Mouse (Mus musculus) heart, embryonic 16.5 days (tissue): ENCODE results near the gene Slc30a4. TPM values are rescaled to one million over a fixed set of nuclear protein-coding genes. Genes with fewer than 3 reads are reported as not detected.
A peak's percentile ranks its signal among the peaks of the same experiment; 100 is the strongest.

Experiments
- ATAC-seq: fragments of 200-750 bp; cut with Nextera tagmentation; replicated peaks from 2 replicates; pipeline ENCODE4 v1.8.0; 2017; ENCODE audit warnings: moderate number of reproducible peaks; ENCODE audit not compliant: insufficient read depth, low FRiP score; ENCODE audit errors: extremely low read depth
- H3K27ac ChIP-seq: fragments of 300-500 bp; sonication (generic); 2 replicates; pipeline ENCODE4 v1.5.1; 2014; ENCODE audit warnings: mild to moderate bottlenecking, low read length, control low read depth, moderate library complexity
- H3K27me3 ChIP-seq: fragments of 300-500 bp; sonication (generic); 2 replicates; pipeline ENCODE4 v1.6.1; 2014; ENCODE audit warnings: low read length, mixed read lengths; ENCODE audit not compliant: control insufficient read depth, insufficient read depth
- H3K36me3 ChIP-seq: fragments of 300-500 bp; sonication (generic); 2 replicates; pipeline ENCODE4 v1.6.1; 2014; ENCODE audit not compliant: control insufficient read depth, insufficient read depth
- H3K4me1 ChIP-seq: fragments of 300-500 bp; sonication (generic); 2 replicates; pipeline ENCODE4 v1.6.1; 2014; ENCODE audit warnings: low read length, mixed read lengths; ENCODE audit not compliant: control insufficient read depth, insufficient read depth
- H3K4me2 ChIP-seq: fragments of 300-500 bp; sonication (generic); 2 replicates; pipeline ENCODE4 v1.6.1; 2014; ENCODE audit warnings: low read depth, mild to moderate bottlenecking, control low read depth, low read length
- H3K4me3 ChIP-seq: fragments of 300-500 bp; sonication (generic); 2 replicates; pipeline ENCODE4 v1.5.1; 2014; ENCODE audit warnings: mild to moderate bottlenecking, control low read depth, low read length
- H3K9ac ChIP-seq: fragments of 300-500 bp; sonication (generic); 2 replicates; pipeline ENCODE4 v1.6.1; 2014; ENCODE audit warnings: low read length, control low read depth
- H3K9me3 ChIP-seq: fragments of 300-500 bp; sonication (generic); replicated peaks from 2 replicates; pipeline ENCODE4 v1.6.1; 2016; ENCODE audit warnings: low read length; ENCODE audit not compliant: control insufficient read depth
- WGBS: fragments of 180-500 bp; shearing (Covaris S2); extraction: QIAGEN DNeasy Blood & Tissue Kit; methylation state at CpG from one replicate; pipeline ENCODE4 v1.1.7; 2014; 5-methylcytosine and 5-hydroxymethylcytosine counted together
- polyA plus RNA-seq: library from polyadenylated mRNA; unstranded; fragments of >200 nt; fragmentation: Nextera tagmentation; extraction: Ambion mirVana; gene quantifications from 2 replicates; pipeline ENCODE4 v1.2.1, GENCODE M21; 2015

Slc30a4 gene
- polyA plus RNA-seq, 1 experiment from 2014 or later: 4.6 TPM

DNA sequence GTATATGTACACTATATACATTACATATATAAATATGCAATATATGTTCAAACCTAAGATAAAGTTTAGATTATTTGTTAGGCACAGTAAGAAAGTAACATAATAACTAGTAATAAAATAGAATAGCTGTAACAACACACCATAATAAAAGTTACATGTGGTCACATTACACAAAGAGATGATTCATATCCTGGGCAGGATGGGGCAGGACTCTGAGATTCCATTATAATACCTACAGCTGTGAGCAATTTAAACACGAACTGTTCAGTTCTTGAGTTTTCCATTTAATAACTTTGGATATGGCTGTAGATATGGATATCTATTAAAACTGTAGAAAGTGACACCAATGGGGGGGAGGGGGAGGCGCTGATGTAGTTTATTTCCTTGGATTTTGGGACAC, 4.9 kb downstream of the Slc30a4 start:
- H3K4me2 ChIP-seq: no peak overlapping the region

DNA sequence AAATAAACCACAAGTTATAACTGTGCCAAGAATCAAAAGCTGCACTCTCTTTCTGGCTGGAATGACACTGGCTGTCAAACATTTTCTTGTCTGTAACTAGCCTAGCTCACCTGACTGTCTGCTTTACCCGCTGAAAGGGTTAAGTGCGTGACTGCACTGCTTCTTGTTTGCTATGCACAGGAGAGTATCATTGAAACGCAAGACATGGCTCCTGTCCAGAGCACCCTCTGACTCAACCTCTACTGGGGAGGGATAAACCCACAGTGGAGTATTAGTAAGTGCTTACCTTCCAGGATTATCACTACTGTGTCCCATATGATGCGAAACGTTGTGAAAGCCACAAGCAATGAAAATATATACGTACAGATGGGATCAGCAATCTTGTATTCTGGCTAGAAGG, 15.8 kb downstream of the Slc30a4 start:
- no peak for ATAC-seq
- Histone ChIP-seq H3K9me3 (peaks cover 6% of the 10 kb centered on the region), H3K4me3 (no peak overlapping the region), H3K36me3 (peaks cover 8% of the 10 kb centered on the region), H3K27ac (no peak overlapping the region), H3K4me2 (no peak overlapping the region), H3K9ac (no peak overlapping the region), H3K27me3 (no peaks in the 10 kb centered on the region), H3K4me1 (no peaks in the 10 kb centered on the region)
- 75% methylated on average over 6 of the region's 6 CpGs for WGBS

More for the DNA sequence above, 4.9 kb downstream of the Slc30a4 start:
- H3K27ac ChIP-seq: no peak overlapping the region
- H3K36me3 ChIP-seq: no peaks in the 10 kb centered on the region
- no peak for ATAC-seq
- WGBS: 82% methylated on average over 2 of the region's 2 CpGs
- peaks cover 10% of the 10 kb centered on the region for H3K4me1 ChIP-seq
- no peak overlapping the region for H3K9ac ChIP-seq
- H3K4me3 ChIP-seq: no peak overlapping the region
- no peaks in the 10 kb centered on the region for H3K9me3 ChIP-seq
- H3K27me3 ChIP-seq: no peaks in the 10 kb centered on the region

DNA sequence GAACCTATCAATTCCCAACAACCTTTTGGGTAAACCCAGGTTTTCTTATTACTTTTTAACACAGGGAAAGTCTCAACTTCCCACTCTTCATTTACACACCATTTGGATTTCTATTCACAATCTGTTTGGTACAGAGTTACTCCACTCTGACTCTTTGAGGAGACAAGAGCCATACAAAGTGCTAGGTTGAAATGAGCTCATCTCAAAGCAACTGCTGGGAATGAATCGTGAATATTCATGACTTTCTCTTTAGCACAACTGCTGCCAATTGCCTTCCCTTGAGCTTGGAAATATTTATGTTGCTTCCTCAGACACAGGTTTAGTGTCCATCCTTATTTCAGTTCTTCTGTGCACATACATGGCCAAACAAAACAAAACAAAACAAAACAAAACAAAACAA, 18.8 kb downstream of the Slc30a4 start:
- H3K36me3 ChIP-seq: peaks cover 8% of the 10 kb centered on the region
- H3K4me2 ChIP-seq: no peak overlapping the region
- H3K4me3 ChIP-seq: no peak overlapping the region
- ATAC-seq: no peak
- H3K27ac ChIP-seq: no peak overlapping the region
- WGBS: 71% methylated on average over 1 of the region's 1 CpGs
- H3K9ac ChIP-seq: no peak overlapping the region
- H3K4me1 ChIP-seq: no peaks in the 10 kb centered on the region
- H3K9me3 ChIP-seq: peaks cover 10% of the 10 kb centered on the region
- H3K27me3 ChIP-seq: no peaks in the 10 kb centered on the region

DNA sequence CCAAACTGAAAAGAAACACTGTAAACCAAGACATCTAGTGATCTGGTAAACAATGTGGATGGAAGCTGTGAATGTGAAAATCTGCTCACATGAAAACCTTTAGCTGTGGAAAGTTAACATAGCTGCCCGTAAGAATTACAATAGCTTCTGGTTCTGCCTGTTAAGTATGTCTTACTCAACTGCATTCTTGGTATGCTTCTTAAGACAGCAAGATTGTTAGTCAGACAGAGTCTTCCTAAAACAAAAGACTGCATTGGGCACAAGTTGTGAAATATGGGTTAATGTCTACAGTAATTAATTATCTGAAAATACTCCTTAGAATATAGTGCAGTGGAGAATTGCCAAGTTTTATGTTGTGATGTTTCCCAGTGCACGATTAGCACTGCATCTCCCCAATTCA, 19.9 kb downstream of the Slc30a4 start:
- peaks cover 8% of the 10 kb centered on the region for H3K36me3 ChIP-seq
- H3K4me2 ChIP-seq: no peak overlapping the region
- 72% methylated on average over 2 of the region's 2 CpGs for WGBS
- H3K27ac ChIP-seq: no peak overlapping the region
- peaks cover 10% of the 10 kb centered on the region for H3K9me3 ChIP-seq
- H3K27me3 ChIP-seq: no peaks in the 10 kb centered on the region
- no peak overlapping the region for H3K4me3 ChIP-seq
- ATAC-seq: no peak
- H3K4me1 ChIP-seq: no peaks in the 10 kb centered on the region
- H3K9ac ChIP-seq: no peak overlapping the region

DNA sequence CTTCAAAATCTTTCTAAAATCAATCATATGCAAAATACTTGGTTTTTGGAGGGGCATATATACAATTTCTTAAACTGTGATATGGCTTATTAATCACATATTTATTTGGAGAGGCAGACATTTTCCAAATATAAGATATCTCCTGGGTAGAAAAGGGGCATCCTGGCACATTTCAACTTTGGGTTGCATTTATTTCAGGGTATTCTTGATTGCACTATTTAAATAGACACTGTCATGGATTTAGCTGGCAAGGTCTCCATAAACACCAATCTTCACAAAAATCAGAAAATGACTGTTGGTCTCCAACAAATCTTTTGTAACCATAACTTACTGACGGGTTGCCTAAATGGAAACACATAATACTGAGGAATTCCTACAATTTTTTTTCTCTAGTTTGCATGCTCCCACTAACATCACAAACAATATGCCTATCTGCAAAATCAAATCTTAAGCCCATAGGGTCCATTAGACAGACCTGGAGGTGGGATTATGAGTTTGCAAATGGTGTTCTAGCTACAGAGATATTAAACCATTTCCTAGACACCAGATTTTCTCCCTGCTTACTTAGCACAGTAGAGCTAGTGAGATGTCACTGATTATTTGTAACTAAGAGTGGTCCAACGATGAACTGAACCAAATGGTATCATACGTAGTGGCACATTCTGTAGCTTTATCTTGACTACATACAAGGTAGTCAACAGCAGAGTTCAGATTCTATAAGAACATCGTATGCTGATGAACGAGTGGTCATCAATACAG, 20.9 kb downstream of the Slc30a4 start:
- ATAC-seq: peak; percentile 28; the same call in 1 of the 2 replicates
- H3K4me2 ChIP-seq: no peak overlapping the region
- H3K27me3 ChIP-seq: no peaks in the 10 kb centered on the region
- H3K36me3 ChIP-seq: peaks cover 6% of the 10 kb centered on the region
- no peaks in the 10 kb centered on the region for H3K4me1 ChIP-seq
- H3K9ac ChIP-seq: no peak overlapping the region
- no peak overlapping the region for H3K4me3 ChIP-seq
- peaks cover 10% of the 10 kb centered on the region for H3K9me3 ChIP-seq
- H3K27ac ChIP-seq: no peak overlapping the region
- 80% methylated on average over 5 of the region's 5 CpGs for WGBS

DNA sequence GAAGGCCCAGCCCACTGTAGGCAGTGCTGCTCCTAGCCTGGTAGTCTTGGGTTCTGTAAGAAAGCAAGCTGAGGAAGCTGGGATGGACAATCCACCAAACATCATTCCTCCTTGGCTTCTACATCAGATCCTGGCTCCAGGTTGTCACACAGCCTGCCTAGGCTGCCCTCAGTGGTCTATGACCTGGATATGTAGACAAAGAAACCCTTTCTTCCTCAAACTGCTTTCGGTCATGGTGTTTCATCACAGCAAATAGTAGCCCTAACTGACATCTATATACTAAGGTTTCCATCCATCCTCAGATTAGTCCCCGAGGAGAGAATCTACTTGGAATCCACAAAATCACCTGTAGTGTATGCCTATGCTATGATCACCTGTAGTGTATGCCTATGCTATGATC, 27.3 kb downstream of the Slc30a4 start:
- no peak overlapping the region for H3K4me2 ChIP-seq
- H3K27me3 ChIP-seq: no peaks in the 10 kb centered on the region
- no peaks in the 10 kb centered on the region for H3K4me1 ChIP-seq
- H3K27ac ChIP-seq: no peak overlapping the region
- WGBS: 81% methylated on average over 2 of the region's 2 CpGs
- H3K36me3 ChIP-seq: no peaks in the 10 kb centered on the region
- no peaks in the 10 kb centered on the region for H3K9me3 ChIP-seq
- no peak overlapping the region for H3K4me3 ChIP-seq
- H3K9ac ChIP-seq: no peak overlapping the region
- ATAC-seq: no peak

DNA sequence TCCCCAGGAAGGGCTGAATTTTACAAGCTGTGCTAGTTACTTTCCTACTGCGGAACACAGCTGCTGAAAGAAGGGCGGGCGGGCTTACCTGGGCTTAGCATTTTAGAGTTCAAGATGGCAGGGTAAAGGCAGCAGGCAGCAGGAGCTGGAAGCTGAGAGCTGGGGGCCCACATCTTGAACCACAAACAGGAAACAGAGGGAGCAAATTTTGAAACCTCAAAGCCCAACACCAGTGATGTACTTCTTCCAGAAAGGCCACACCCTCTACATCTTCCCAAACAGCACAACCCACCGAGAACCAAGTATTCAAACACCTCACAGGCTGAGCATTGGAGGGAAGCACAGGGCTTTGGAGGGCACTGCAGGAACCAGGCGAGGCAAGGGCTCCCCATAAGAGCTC, 29.6 kb downstream of the Slc30a4 start:
- Histone ChIP-seq H3K27ac (no peak overlapping the region), H3K4me2 (no peak overlapping the region), H3K9me3 (no peaks in the 10 kb centered on the region), H3K4me3 (no peak overlapping the region), H3K27me3 (no peaks in the 10 kb centered on the region), H3K36me3 (no peaks in the 10 kb centered on the region), H3K4me1 (no peaks in the 10 kb centered on the region), H3K9ac (no peak overlapping the region)
- no peak for ATAC-seq
- 61% methylated on average over 5 of the region's 5 CpGs for WGBS

DNA sequence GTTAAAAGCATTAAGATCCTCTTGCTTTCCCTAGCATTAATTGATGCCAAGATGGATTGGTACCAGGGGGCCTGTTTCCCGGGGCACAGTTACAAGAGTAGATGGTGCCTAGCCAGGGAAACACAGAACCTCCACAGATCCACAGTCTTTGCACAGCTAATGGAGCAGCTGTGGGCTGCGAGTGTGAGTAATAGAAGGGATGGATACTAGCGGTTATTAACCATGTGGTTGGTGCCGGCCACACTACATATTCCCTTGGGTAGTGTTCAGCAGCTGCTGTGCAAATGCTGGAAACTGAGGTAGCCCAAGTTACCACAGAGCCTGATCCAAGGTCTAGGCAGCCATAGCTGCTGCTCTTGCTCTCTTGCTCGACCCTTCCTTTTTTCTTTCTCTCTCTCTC, 30.7 kb downstream of the Slc30a4 start:
- ATAC-seq: no peak
- Histone ChIP-seq H3K9ac (no peak overlapping the region), H3K4me2 (no peak overlapping the region), H3K9me3 (no peaks in the 10 kb centered on the region), H3K27ac (no peak overlapping the region), H3K4me1 (no peaks in the 10 kb centered on the region), H3K27me3 (no peaks in the 10 kb centered on the region), H3K36me3 (no peaks in the 10 kb centered on the region), H3K4me3 (no peak overlapping the region)
- 70% methylated on average over 5 of the region's 5 CpGs for WGBS

DNA sequence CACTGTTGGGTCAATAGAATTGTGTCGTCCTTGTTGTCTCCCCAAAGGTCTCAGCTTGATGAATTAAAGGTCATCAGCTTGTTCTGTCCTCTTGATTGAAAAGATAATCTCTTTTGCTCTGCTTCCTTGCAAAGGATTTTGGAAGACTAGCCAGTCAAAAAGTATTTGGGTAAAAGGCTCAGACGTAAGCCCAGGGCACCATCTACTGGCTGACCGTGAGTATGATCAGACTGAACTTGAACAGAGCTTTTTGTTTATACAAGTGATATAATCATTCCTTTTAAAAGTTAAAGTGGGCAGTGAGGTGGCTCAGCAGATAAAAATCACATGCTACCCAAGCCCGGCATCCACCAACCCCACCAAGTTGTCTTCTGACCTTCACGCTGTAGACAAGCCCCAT, 34.6 kb downstream of the Slc30a4 start:
- Histone ChIP-seq H3K4me2 (no peak overlapping the region), H3K9ac (no peak overlapping the region), H3K36me3 (no peaks in the 10 kb centered on the region), H3K9me3 (no peaks in the 10 kb centered on the region), H3K27me3 (no peaks in the 10 kb centered on the region; the same call in 1 of the 2 replicates), H3K4me1 (no peaks in the 10 kb centered on the region), H3K27ac (no peak overlapping the region), H3K4me3 (no peak overlapping the region)
- 26% methylated on average over 5 of the region's 5 CpGs for WGBS
- ATAC-seq: no peak
